Mouse (Mus musculus): ENCODE data around the gene Usf1.

- no peak for TF ChIP-seq CTCF (IDR thresholded peaks at IDR 0.05; ENCODE audit: extremely low read depth, insufficient read depth, low read length)
- no peak for TF ChIP-seq POLR2A (IDR thresholded peaks at IDR 0.05; ENCODE audit: extremely low read depth, insufficient read depth, low read length)
Observed at GRCm38 (mm10) chr1:171447692-171448091, 36.6 kb downstream of the Usf1 start.
